Mouse (Mus musculus) urinary bladder, postnatal 25 days (tissue): ENCODE data around the gene Dapp1.
"Not testable (repeated sequence)": the region's sequence is repeated elsewhere in the genome, so short reads cannot be mapped to it uniquely, and the experiment has no call there.

ENCODE experiments used
- DNase-seq: peaks from one replicate; pipeline ENCODE4 v3.0.0; 2022; ENCODE audit warnings: low spot score

Dapp1 gene

DNA sequence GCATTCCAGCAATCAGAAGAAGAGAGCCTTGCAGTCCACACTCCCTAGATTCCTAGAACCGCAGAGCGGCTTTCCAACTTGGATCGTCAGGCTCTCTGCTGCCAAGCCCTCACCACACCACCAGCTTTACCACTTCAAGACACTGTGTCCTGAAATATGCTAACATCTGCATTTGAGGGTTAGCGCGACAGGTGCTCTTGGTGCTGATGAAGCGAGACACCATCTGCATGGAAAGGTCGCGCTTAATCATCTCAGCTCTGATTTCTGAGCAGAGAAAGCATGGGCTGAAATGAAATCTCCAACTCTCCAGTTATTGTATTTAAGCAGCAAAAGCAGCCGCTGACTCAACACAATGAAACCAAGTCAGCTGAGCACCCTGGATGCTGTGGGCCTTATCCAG lies 8.1 kb upstream of the Dapp1 start:
- no peak for DNase-seq

DNA sequence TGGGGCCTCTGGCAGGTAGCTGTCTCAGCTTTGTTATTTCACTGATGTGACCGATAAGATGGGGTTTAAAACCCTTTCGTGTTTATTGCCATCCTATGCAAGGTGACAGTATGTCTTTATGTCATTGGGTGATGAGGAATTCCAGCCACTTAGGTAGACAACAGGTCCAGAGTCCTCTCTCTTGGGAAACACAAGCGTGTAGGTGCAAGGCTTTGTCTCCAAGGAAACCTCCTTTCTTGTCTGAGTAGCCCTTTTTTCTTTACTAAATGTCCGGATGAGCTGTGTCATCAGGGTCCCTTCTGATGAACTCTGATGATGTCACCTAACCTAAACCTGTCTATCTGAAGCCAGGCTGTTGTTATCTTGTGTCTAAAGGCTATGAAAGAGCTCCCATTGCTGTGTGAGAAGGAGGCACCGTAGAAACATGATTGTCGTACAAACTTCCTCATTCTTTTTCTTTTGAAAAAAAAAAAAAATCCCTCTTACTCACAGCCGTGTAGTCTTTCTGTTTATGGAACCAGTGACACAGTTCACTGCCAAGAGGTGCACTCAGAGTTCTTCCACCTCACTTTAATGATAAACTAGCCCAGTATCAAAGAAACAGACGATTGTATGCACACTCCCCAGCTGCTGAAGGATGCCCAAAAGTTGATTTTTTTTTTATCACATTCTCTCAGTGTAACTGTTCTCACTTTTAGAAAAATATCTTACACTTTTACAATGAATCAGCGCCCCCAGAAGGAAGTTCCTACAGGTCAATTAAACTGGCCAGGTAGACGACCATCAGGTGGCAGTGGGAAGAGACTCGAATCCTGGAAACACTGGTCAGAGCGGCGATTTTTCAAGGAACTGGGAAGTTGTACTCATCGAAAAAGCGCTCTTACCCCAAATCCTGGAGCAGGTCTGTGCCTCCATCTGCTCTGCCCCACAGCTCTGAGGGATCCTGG lies 637 bp downstream of the Dapp1 start:
- no peak for DNase-seq

DNA sequence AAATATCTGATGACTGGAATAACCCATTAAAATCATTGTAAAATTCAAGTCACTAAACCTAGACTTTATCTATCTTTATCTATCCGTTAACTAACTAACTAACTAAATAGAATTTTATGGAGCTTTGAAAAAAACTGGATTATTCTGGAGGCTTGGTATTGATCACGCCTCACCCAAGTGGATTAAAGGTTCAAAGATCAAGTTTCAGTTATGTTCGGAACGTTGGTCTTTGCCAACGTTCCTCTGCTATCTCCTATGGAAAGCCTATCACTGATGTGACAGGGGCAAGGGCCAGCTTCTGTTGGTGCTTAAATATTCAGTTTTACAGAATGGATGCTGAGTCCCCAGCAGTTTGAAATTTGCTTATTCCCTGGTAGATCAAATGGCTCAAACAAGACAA lies 3.1 kb downstream of the Dapp1 start:
- DNase-seq: no peak

DNA sequence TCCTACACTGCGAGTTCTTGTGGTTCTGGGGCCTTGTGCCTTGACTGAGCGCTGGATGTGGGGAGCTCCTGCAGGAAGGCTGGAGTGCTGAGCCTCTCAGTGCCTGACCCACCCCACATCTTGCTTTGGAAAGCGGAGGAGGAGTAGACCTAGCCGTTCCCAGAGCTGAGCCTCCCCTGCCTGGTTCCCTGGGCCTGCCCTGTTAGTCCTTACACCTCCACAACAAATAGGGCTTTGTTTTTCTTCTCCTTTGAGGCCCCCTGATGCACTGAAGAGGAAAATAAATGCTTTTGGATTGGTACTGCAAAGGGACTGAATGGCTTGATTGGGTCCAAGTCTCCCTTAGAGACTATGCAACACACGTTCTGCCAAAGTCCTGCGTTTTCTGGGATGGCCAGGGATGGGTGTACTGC lies 3.7 kb downstream of the Dapp1 start:
- DNase-seq: no peak

DNA sequence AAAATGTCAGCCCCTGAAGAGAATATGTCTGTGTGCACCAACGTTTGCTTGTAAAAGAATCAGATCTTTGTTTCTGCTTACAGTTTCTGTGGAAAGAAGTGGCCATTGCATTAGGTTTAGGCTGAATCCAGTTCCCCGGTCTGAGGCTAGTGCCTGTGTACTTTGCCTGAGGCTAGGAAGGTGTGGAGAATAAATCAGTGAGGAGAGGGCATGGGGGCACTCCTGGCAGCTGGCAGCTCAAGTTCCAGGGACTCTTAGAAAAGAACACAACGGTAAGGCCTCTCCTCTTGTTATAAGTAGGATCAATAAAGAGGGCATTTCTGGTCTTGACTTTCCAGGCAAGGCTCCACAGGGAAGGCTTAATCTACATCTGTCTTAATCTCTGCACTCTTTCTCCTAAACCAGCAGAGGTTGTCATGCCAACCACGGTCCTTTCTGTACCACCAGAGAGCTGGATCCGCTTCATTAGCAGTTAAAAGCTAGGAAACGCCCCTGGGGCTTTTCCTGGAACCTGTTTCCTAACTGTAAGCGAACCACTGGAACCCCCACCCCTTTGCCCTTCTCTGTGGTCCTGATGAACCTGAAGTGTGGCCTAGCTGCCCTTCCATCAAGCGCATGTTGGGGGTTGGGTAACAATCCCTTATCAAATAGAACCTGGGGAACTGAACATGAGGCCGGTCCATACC lies 4.3 kb downstream of the Dapp1 start:
- no peak for DNase-seq

DNA sequence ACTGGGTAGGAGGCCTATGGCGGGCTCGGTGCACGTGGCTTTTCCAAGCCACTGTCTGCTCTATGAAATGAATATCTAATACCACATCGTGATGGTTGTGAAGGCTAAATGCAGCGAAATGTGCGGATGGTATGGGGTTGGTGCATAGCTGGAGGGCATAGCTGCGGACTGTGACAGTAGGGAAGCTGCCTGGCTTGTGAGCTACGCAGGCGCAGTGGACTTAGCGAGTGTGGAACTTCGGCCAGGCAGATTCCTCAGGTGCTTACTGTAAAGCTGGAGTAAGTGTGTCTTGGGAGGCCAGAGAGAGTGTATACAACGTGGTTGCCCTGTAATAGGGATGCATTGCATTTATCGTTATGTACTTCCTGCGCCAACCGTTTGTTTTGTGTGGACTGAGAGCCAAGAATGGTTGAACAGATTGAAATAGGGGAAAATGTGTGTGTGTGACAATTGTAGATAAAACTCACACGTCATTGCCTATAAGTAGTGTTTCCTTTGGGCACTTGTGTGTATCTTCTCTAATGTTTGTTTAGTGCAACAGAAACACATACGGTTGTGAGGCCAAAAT lies 5.4 kb downstream of the Dapp1 start:
- no peak for DNase-seq

DNA sequence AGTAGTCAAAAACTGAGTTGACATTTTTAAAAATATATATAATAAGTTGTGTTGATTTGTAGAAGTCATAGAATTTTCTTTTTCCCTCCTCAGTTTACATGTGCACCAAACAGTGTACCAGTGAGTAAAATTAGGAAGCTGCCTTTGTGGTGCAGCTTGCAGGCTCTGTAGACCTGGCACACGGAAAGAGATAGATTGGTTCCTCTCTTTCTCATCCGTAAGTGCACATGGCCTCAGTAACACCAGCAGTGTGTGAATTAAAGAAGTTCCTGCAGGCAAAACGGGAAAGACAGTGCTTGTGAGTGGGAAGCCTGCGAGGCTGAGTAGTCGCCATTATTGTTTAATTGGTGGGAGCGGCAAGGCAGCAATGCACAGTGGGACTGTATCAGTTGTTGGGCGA lies 5.9 kb downstream of the Dapp1 start:
- DNase-seq: no peak

DNA sequence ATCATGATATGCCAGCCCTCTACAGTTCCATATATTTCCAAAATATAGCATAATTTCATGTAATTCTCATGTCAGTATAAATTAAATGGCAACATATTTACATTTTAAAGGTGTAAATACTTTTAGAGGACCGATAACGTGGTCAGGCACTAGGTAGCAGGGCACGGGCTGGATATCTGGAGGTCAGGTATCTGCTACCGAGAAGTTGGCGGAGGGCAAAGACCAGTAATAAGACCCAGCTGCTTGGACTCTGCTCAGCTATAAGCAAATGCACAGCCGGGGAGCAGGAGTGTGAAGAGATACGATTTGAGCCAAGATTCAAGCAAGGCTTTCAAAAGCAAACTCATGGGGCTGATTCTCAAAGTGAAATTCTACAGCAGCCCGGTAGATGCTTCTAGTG lies 7.0 kb downstream of the Dapp1 start:
- DNase-seq: no peak

DNA sequence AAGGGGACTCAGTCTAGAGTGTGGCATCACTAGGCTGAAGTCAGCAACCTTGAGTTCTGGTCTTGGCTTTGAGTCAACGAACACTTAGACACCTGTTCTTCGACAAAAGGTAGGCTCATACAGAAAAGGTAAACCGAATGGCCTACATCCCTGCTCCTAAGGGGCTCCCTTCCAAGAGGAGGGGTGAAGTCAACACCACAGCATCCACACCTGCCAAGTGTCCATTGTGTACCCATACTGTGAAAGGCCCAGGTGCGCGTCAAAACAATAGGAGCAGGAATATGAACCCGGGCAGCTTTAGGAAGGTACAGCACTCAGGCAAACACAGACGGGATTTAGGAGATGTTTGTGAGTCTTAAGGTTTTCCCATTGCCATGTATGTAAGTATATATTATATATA lies 8.4 kb downstream of the Dapp1 start:
- DNase-seq: no peak

DNA sequence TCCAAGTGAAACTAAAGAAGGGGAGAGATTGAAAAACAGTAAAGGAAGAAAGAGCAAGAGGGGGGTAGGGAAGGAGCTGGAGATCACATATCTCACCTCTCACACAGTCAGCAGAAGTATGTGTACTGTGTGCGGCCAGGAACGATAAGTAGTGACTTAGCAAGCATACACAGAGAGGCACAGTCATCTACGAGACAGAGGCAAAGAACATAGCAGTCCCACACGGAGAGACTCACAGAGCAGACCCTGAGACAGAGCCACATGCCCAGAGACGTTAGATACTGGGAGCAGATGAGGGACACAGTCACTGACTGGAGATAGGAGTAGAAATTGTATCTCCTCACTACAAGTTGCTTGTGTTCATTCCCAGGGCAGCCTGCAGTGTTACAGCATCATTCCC lies 9.1 kb downstream of the Dapp1 start:
- no peak for DNase-seq

DNA sequence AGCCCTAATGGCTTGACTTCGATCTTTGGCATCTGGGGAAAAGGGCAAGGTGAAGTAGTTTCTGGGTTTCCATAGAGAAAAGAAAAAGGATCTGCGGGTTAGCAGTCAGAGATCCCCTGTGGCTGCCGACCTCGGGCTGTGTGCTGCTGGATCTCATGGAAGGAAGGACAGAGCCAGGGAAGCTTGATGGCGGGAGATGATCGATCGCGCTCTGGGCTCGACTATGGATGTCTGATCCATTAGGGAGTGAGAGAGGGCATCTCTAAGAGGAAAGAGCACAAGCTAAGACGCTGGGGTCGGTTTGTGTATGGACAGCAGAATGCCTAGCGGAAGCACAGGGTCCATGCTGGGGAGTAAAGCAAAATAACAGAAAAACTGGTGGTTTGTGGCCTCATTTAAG lies 11.4 kb downstream of the Dapp1 start:
- no peak for DNase-seq

DNA sequence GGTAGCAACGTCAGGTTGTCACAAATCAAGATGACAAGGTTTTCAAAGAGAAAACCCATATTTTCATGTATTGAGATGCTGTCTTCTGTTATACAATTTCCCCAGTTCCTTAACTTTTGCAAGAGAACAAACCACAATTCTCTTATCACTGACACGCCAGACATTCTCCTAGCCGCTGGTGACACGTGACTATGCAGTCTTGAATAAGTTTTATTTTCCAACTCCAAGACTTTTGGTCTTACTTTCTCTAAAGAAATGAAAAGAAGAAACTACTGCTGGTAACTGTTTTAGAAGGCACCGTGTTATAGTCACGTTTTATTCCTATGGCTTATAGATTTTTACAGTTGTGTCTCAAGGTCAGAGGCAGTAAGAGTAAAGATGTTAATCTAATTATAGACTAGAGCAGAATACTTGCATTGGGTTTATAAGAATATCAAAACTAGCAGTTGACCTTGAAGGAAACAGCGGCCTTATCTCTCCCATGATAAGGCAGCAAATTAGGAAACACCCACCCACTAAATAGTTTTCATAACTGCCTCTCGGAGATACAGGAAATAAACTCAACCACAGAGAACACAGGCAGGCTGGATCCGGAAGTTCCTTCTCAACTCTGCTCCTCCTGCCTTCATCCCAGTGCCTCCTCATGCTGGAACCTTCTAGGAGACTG lies 12.4 kb downstream of the Dapp1 start:
- no peak for DNase-seq

DNA sequence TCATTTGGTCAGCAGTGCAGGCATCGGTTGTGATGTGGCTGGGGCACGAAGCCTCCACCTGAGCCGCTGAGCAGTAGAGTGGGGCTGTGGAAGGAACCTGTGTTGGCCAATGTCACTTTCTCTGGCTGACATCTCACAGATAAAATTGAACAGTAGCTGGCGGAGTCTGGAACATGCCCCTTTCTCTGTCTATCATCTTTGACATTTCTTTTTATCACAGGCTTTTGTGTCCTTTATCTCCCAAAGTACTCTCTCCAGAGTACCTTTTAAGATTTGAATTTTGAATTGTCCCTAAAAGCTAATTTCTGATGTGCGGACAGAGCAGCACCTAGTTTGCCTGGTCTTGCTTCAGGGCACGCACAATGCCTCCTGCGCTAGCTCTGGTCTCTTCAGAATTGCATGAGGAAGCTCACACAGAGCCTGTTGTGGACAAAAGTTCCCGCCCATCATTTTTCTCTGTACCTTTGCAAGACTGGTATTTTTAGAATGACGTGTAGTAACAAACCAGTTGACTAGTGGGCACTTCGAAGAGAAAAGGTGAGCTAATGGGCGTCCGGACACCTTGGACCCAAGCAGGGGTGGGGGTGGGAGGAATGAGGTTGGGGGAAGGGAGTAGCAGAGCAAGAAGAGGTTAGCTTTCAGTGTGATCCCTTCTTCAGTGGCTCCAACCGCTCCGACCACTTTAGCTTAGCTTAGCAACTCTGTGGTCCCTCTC lies 13.1 kb downstream of the Dapp1 start:
- no peak for DNase-seq

DNA sequence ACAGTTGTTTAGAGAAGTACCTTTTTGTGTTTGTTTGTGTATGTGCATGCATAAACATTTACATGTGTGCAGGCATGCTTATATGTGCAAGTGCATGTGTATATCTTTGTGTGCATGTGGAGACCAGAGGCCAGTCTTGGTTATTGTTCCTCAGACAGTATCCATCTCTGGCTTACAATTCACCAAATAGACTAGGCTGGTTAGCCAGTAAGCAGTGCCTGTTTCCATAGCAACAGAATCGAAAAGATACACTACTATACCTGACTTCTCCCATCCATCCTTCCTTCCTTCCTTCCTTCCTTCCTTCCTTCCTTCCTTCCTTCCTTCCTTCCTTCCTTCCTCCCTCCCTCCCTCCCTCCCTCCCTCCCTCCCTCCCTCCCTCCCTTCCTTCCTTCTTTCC lies 17.3 kb downstream of the Dapp1 start:
- not testable (repeated sequence) for DNase-seq

DNA sequence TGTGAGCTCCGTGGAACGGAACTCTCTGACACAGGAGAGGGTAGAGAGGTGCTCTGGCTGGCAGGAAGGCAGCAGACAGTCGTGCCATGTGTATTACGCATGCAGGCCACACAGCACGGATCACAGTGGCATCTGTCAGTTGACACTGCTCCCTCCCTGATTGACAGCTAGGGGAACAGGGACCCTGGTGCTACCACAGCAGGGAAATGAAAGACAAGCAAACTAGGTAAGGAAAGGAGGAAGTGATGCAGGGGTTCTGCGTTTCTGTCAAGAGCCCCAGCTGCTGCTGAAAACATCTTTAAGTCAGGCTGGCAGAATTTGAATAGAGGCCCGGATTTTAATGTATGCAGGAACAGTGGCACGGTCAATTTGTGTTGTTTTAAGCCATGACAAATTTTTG lies 17.8 kb downstream of the Dapp1 start:
- DNase-seq: no peak

DNA sequence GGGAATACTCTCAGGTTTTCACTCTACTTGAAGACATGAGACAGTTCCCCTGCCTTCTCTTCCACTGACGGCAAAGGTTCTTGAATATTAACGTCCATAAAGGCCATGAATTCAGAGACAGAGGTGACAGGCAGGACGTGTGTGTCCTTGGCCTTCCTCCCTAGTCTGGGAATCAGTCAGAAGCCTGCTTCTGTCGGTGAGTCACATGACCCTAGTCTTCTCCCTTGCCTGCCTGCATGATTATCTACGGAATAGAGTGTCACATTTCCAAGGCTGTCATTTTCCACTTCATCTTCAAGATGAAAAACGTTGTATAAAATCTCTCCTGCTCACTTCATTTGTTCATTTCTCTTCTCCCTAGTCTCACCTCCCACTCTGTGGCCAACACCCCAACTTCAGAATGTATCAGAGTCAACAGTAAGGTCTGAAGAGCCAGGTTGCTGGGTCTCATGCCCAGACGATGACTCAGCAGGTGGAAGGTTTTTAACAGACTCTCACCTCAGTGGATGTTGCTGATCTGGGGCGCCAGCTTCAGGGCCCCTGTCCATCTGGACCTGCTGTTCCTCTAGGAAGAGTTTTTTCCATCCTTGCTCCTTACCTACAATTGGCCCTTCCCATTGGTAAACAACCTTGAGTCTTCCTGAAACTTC lies 19.5 kb downstream of the Dapp1 start:
- DNase-seq: no peak

DNA sequence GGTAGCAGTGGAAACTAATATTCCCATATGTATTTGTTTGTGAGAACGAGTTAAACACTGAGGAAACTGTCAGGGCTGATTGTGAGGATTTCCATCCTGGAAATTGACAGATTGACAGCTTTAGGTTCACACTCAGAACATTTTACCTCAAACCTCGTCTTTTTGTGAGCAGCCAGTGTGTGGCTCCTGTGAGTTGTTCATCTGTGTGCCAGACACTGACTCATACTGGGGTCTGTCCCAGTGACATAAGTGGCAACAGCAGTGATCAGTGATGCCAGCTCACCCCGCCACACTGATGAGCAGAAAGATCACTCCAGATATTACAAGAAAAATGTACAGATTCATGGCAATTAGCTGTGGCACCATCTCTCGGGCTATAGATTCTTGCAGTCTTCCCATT lies 21.9 kb downstream of the Dapp1 start:
- no peak for DNase-seq

DNA sequence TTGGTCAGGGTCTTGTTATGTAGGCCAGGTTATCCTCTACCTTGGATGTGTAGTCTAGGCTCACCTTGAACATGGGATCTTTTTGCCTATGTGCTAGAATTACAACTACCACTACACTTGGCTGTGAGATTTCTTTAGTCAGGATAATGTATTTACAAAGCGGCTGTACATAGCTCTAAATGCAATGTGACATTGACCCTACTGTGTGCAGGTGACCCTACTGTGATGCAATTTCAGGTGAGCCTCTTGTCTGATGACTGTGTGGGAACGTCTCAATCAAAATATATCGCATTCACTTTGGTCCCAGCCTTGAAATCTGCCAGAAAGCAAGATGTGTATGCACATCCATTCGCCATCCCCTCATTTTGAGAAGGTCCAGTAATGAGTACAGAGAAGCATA lies 23.0 kb downstream of the Dapp1 start:
- no peak for DNase-seq

DNA sequence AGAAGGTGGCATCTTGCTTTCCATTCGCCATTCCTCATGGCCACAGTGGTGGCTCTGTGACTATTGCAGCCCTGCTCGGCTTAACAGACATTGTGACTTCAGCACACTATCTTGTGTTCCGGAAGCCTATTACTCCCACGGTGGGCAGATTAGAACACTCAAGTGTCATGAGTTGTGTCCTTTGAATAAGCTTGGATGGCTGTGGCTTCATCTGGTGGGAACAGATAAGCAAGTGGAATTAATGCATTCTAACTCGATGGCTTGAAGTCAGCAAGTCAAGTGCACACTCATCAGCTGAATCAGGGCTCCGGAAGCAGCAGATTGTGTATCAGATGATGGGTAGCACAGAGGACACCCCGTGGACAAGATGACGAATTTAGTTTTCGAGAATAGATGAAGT lies 23.5 kb downstream of the Dapp1 start:
- DNase-seq: no peak

DNA sequence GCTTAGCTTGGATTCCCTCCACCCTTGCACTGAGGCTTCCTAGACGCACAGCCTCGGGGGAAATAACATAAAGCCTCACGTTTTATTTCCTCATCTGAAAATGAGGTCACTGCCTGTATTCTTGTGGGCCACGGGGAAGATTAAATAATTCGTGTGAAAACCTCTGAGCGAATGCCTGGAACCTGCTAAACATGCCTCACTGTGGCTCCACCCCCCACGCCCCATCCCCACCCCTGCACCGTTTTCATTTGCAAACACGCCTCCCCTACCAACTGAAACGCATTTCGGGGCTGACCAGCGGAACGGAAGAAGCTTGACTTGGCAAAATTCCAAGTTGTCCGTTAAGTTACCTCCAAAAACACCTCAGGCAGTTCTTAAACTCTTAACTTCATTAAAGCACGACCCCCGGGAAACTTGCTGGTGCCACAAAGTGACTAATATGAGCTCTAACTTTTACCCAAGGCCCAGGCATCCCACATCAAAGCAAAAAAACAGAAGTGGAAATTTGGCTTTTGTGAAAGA lies 25.7 kb downstream of the Dapp1 start:
- no peak for DNase-seq

DNA sequence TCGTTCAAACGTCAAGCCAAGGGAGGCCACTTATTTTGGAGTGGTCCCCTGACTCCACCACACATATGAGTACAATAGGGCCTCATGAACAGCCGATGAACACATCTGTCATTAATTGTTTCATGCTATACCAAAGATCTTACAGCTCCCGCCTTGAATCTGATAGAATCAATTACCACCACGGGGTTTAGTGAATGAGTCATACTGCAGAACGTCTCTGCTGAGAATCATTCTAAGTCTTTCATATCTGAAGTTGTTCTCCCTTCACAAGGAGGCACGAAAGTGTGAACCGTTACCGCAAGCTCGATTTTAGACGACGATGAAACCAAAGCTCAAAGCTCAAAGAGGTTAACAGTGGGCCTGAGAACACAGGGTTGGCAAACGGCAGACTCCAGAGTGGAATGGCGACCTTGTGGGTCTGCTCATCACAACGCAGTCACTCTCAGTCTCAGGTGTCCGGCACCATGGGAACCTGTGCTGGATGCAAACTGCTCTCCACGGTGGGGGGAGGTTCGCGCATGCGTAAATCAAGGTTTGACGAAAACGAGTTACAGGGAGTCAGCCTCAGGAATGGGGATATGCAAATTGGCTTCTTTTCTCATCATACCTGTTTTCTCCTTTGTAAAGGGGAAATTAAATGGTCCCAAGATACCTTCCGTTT lies 27.0 kb downstream of the Dapp1 start:
- no peak for DNase-seq
